Mouse (Mus musculus) liver, embryonic 14.5 days (tissue): ENCODE results near the gene Rtl9. TPM values are rescaled to one million over a fixed set of nuclear protein-coding genes. Genes with fewer than 3 reads are reported as not detected.

ENCODE experiments used
- ATAC-seq: fragments of 200-750 bp; cut with Nextera tagmentation; 2 replicates; pipeline ENCODE4 v1.8.0; 2017; ENCODE audit warnings: moderate number of reproducible peaks, mild to moderate bottlenecking, moderate library complexity; ENCODE audit not compliant: insufficient read depth
- DNase-seq, 3 experiments: peaks; one replicate each; pipeline ENCODE4 v3.0.0-alpha.2; 2012 to 2013; ENCODE audit warnings: low read depth in 3 of 3, low spot score in 3 of 3
- H3K27ac ChIP-seq: fragments of 300-500 bp; sonication (generic); 2 replicates; pipeline ENCODE4 v1.5.1; 2014; ENCODE audit warnings: moderate library complexity, mild to moderate bottlenecking, control low read depth, inconsistent platforms
- H3K27me3 ChIP-seq: fragments of 300-500 bp; sonication (generic); 2 replicates; pipeline ENCODE4 v1.6.1; 2014; ENCODE audit warnings: mild to moderate bottlenecking, low read length, moderate library complexity; ENCODE audit not compliant: control insufficient read depth, insufficient read depth
- H3K36me3 ChIP-seq: fragments of 300-500 bp; sonication (generic); replicated peaks from 2 replicates; pipeline ENCODE4 v1.6.1; 2014; ENCODE audit warnings: low read depth; ENCODE audit not compliant: control insufficient read depth, insufficient read depth
- H3K4me1 ChIP-seq, 2 experiments: fragments of 200-500 bp in 1 of 2; fragments of 300-500 bp in 1 of 2; sonication (generic) in 1 of 2; replicated peaks; 2 replicates each; pipeline ENCODE4 v1.6.1; 2012 to 2014; ENCODE audit warnings: antibody characterized with exemption in 1 of 2, inconsistent platforms in 1 of 2, low read length in 1 of 2; ENCODE audit not compliant: control insufficient read depth in 2 of 2, insufficient read depth in 2 of 2
- H3K4me2 ChIP-seq: fragments of 300-500 bp; sonication (generic); 2 replicates; pipeline ENCODE4 v1.6.1; 2014; ENCODE audit warnings: low read depth, mild to moderate bottlenecking, control low read depth, moderate library complexity
- H3K4me3 ChIP-seq, 2 experiments: fragments of 200-500 bp in 1 of 2; fragments of 300-500 bp in 1 of 2; sonication (generic) in 1 of 2; 2 replicates each; pipeline ENCODE4 v1.5.1; 2012 to 2014; ENCODE audit warnings: low read depth in 2 of 2, low read length in 2 of 2, mild to moderate bottlenecking in 2 of 2, control low read depth in 1 of 2, inconsistent platforms in 1 of 2, moderate library complexity in 1 of 2; ENCODE audit not compliant: insufficient read depth in 1 of 2
- H3K9ac ChIP-seq: fragments of 300-500 bp; sonication (generic); replicated peaks from 2 replicates; pipeline ENCODE4 v1.6.1; 2014; ENCODE audit warnings: mild to moderate bottlenecking, control low read depth, moderate library complexity
- H3K9me3 ChIP-seq: fragments of 300-500 bp; sonication (generic); 2 replicates; pipeline ENCODE4 v1.6.1; 2016; ENCODE audit warnings: low read length, mixed read lengths; ENCODE audit not compliant: control insufficient read depth
- CTCF ChIP-seq: IDR thresholded peaks from 2 replicates; pipeline ENCODE4 v1.5.1; 2016; ENCODE audit warnings: antibody characterized with exemption, low read depth, control low read depth
- EP300 ChIP-seq: IDR thresholded peaks from 2 replicates; pipeline ENCODE4 v1.6.1; 2016; ENCODE audit warnings: antibody characterized with exemption, low read depth
- WGBS: fragments of 180-500 bp; shearing (Covaris S2); extraction: QIAGEN DNeasy Blood & Tissue Kit; methylation state at CpG from one replicate; pipeline ENCODE4 v1.1.7; 2014; ENCODE audit not compliant: insufficient replicate concordance; 5-methylcytosine and 5-hydroxymethylcytosine counted together
- polyA plus RNA-seq, 2 experiments: library from polyadenylated mRNA; depleted of rRNA in 1 of 2; stranded (reverse) in 1 of 2; unstranded in 1 of 2; fragments of >200 nt; fragmentation: Nextera tagmentation in 1 of 2; extraction: Ambion mirVana in 1 of 2; gene quantifications; 2 replicates each; pipeline versions ENCODE4 v1.2.1 to v1.2.3; 2012 to 2014

The Rtl9 gene
- polyA plus RNA-seq, 2 experiments = 0.02 TPM; not detected in 1

- H3K27ac ChIP-seq = no peak overlapping the region
- H3K36me3 ChIP-seq = no peaks in the 10 kb centered on the region
- H3K9ac ChIP-seq = no peak overlapping the region
- no peaks in the 10 kb centered on the region for H3K9me3 ChIP-seq
- H3K4me2 ChIP-seq = no peak overlapping the region; the same call in 1 of the 2 replicates
- peaks cover 6% of the 10 kb centered on the region for H3K27me3 ChIP-seq
- no peak for ATAC-seq
- no peak for DNase-seq
- no peak overlapping the region for H3K4me3 ChIP-seq
- TF ChIP-seq EP300 (no peak), CTCF (no peak)
- no peaks in the 10 kb centered on the region for H3K4me1 ChIP-seq
- WGBS = 12% methylated on average over 23 of the region's 23 CpGs
These were observed 18.7 kb upstream of the Rtl9 start for GRCm38 (mm10) chrX:143080458-143081336.

GRCm38 (mm10) chrX:143082732-143083131 is 16.7 kb upstream of the Rtl9 start:
- no peaks in the 10 kb centered on the region for H3K9me3 ChIP-seq
- TF ChIP-seq EP300 (no peak), CTCF (no peak)
- no peak overlapping the region for H3K27ac ChIP-seq
- H3K9ac ChIP-seq = no peak overlapping the region
- ATAC-seq = no peak
- WGBS = 33% methylated on average over 1 of the region's 1 CpGs
- no peak overlapping the region for H3K4me2 ChIP-seq
- no peak overlapping the region for H3K4me3 ChIP-seq
- no peaks in the 10 kb centered on the region for H3K4me1 ChIP-seq
- DNase-seq = no peak
- peaks cover 6% of the 10 kb centered on the region for H3K27me3 ChIP-seq
- no peaks in the 10 kb centered on the region for H3K36me3 ChIP-seq

- Histone ChIP-seq H3K4me2 (no peak overlapping the region), H3K9me3 (no peaks in the 10 kb centered on the region), H3K36me3 (no peaks in the 10 kb centered on the region), H3K27ac (no peak overlapping the region), H3K27me3 (no peaks in the 10 kb centered on the region), H3K9ac (no peak overlapping the region), H3K4me3 (no peak overlapping the region), H3K4me1 (no peaks in the 10 kb centered on the region)
- no peak for ATAC-seq
- DNase-seq = no peak
- 60% methylated on average over 7 of the region's 7 CpGs for WGBS
- TF ChIP-seq CTCF (no peak), EP300 (no peak)
These were observed 11.2 kb upstream of the Rtl9 start for GRCm38 (mm10) chrX:143088225-143088624.

GRCm38 (mm10) chrX:143090904-143091588 is 8.3 kb upstream of the Rtl9 start:
- Histone ChIP-seq H3K9me3 (no peaks in the 10 kb centered on the region), H3K4me1 (no peaks in the 10 kb centered on the region), H3K9ac (no peak overlapping the region), H3K27me3 (no peaks in the 10 kb centered on the region), H3K27ac (no peak overlapping the region), H3K4me3 (no peak overlapping the region), H3K4me2 (no peak overlapping the region), H3K36me3 (no peaks in the 10 kb centered on the region)
- TF ChIP-seq CTCF = no peak
- TF ChIP-seq EP300 = no peak
- ATAC-seq = no peak
- 46% methylated on average over 6 of the region's 6 CpGs for WGBS
- DNase-seq = no peak

- TF ChIP-seq CTCF (no peak), EP300 (no peak)
- Histone ChIP-seq H3K36me3 (no peaks in the 10 kb centered on the region), H3K27ac (no peak overlapping the region), H3K4me1 (no peaks in the 10 kb centered on the region), H3K4me2 (no peak overlapping the region), H3K9ac (no peak overlapping the region), H3K4me3 (no peak overlapping the region), H3K9me3 (no peaks in the 10 kb centered on the region), H3K27me3 (no peaks in the 10 kb centered on the region)
- DNase-seq (no peak), ATAC-seq (no peak)
- 58% methylated on average over 6 of the region's 6 CpGs for WGBS
These were observed 1.8 kb upstream of the Rtl9 start for GRCm38 (mm10) chrX:143097551-143097950.
